In genomic region chr4:51519281-51519680, GRCm38 (mm10) we compare ENCODE assay signal across 15 mouse cellular contexts.
"Had no signal": no experiment of that assay in that cellular context is flagged by ENCODE, and none has a peak within 500 bp of the region (broad histone marks: within the 10 kb centered on the region; RNA-seq: fewer than 3 reads in every experiment).

No protein-coding gene starts in this region.

- H3K9ac ChIP-seq: liver, embryonic 15.5 days; midbrain, embryonic 15.5 days; neural tube, embryonic 12.5 days had no signal

- ATAC-seq: lung, postnatal 0 days; midbrain, embryonic 15.5 days had no signal

- H3K36me3 ChIP-seq: liver, embryonic 15.5 days; midbrain, embryonic 10.5 days; midbrain, embryonic 15.5 days; neural tube, embryonic 12.5 days had no signal

- DNase-seq: kidney, adult 11 months; kidney, adult 9 months; kidney, postnatal 36 days; lung, adult 2 months; lung, postnatal 4 days; right cerebral cortex, adult 18-20 months; thymus, postnatal 4 days had no signal

- H3K9me3 ChIP-seq: liver, embryonic 15.5 days; midbrain, embryonic 10.5 days; midbrain, embryonic 15.5 days; neural tube, embryonic 12.5 days had no signal

- H3K4me1 ChIP-seq: liver, embryonic 15.5 days; midbrain, embryonic 10.5 days; midbrain, embryonic 15.5 days; neural tube, embryonic 12.5 days had no signal

- H3K27me3 ChIP-seq: liver, embryonic 15.5 days; midbrain, embryonic 15.5 days; neural tube, embryonic 12.5 days had no signal

- H3K27ac ChIP-seq: kidney, postnatal 0 days; liver, embryonic 15.5 days; midbrain, embryonic 10.5 days; midbrain, embryonic 15.5 days; neural tube, embryonic 12.5 days; stomach, postnatal 0 days had no signal

- H3K4me3 ChIP-seq: liver, embryonic 15.5 days; midbrain, embryonic 10.5 days; midbrain, embryonic 15.5 days; neural tube, embryonic 12.5 days had no signal

- H3K4me2 ChIP-seq: liver, embryonic 11.5 days; liver, embryonic 15.5 days; midbrain, embryonic 15.5 days; neural tube, embryonic 12.5 days had no signal
